Mouse (Mus musculus) B cell, adult 2 months (primary cell): Measurements from ENCODE around the gene Faap24.

Source experiments
- DNase-seq, 2 experiments: peaks; one replicate each; pipeline ENCODE4 v3.0.0; 2022

Gene Faap24

GRCm38 (mm10) chr7:35396542-35397168 lies at the start of gene Faap24, which contains the start of gene Cep89:
Gene Faap24, minus strand, starts transcription at chr7:35396836.
Gene Cep89, plus strand, starts transcription at chr7:35397035.
- peak; percentile 97 for DNase-seq

- DNase-seq, result no peak
Observed at GRCm38 (mm10) chr7:35435266-35435665, 38.6 kb upstream of the Faap24 start.

GRCm38 (mm10) chr7:35428146-35428545 lies 31.5 kb upstream of the Faap24 start:
- DNase-seq, result no peak

GRCm38 (mm10) chr7:35423071-35423470 lies 26.4 kb upstream of the Faap24 start:
- DNase-seq, result no peak

GRCm38 (mm10) chr7:35416654-35416948 lies 20.0 kb upstream of the Faap24 start:
- DNase-seq, result peak in 1 of 2 experiments; percentile 4

GRCm38 (mm10) chr7:35415801-35416653 lies 19.4 kb upstream of the Faap24 start:
- DNase-seq, result peak; percentile 32 to 33

GRCm38 (mm10) chr7:35415226-35415625 lies 18.6 kb upstream of the Faap24 start:
- DNase-seq, result peak; percentile 12 to 15

GRCm38 (mm10) chr7:35401169-35401568 lies 4.5 kb upstream of the Faap24 start:
- DNase-seq, result no peak

GRCm38 (mm10) chr7:35395734-35396456 lies 741 bp downstream of the Faap24 start:
- DNase-seq, result peak in 1 of 2 experiments; percentile 24

- DNase-seq, result peak in 1 of 2 experiments; percentile 22
Observed at GRCm38 (mm10) chr7:35392935-35393334, 3.7 kb downstream of the Faap24 start.

GRCm38 (mm10) chr7:35388694-35389093 lies 7.9 kb downstream of the Faap24 start:
- DNase-seq, result no peak

- DNase-seq, result peak; percentile 43 to 45
Observed at GRCm38 (mm10) chr7:35386525-35386952, 10.1 kb downstream of the Faap24 start.

GRCm38 (mm10) chr7:35382706-35383353 lies 13.8 kb downstream of the Faap24 start:
- no peak for DNase-seq

- DNase-seq, result no peak
Observed at GRCm38 (mm10) chr7:35381861-35382260, 14.8 kb downstream of the Faap24 start.

GRCm38 (mm10) chr7:35380351-35380750 lies 16.3 kb downstream of the Faap24 start:
- DNase-seq, result no peak

- no peak for DNase-seq
Observed at GRCm38 (mm10) chr7:35379492-35380119, 17.0 kb downstream of the Faap24 start.

- no peak for DNase-seq
Observed at GRCm38 (mm10) chr7:35376623-35377022, 20.0 kb downstream of the Faap24 start.

GRCm38 (mm10) chr7:35374265-35374664 lies 22.4 kb downstream of the Faap24 start:
- no peak for DNase-seq

- no peak for DNase-seq
Observed at GRCm38 (mm10) chr7:35373146-35373989, 23.3 kb downstream of the Faap24 start.

GRCm38 (mm10) chr7:35372483-35373017 lies 24.1 kb downstream of the Faap24 start:
- no peak for DNase-seq

GRCm38 (mm10) chr7:35371096-35371495 lies 25.5 kb downstream of the Faap24 start:
- no peak for DNase-seq
